Mouse (Mus musculus): ENCODE results near the gene H2-Ke6. TPM values are rescaled to one million over a fixed set of nuclear protein-coding genes. Genes with fewer than 3 reads are reported as not detected.

H2-Ke6 gene
- 46.7 and 48.0 TPM in 2 replicates for polyA plus RNA-seq (2016; fragmentation: Nextera tagmentation; extraction: Ambion mirVana)

- H3K9ac ChIP-seq: peak within 1 kb of the TSS; percentile 71
- 0% methylated on average over 47 of the region's 49 CpGs for WGBS
- no peaks in the 10 kb centered on the region for H3K27me3 ChIP-seq (replicated peaks)
- peak within 1 kb of the TSS; percentile 66 for H3K4me3 ChIP-seq
- peak; percentile 81 for ATAC-seq (ENCODE audit: insufficient number of reproducible peaks, low FRiP score)
- peak within 1 kb of the TSS; percentile 65 for H3K27ac ChIP-seq (ENCODE audit: poor library complexity, severe bottlenecking)
- H3K4me2 ChIP-seq: peak within 1 kb of the TSS; percentile 88
- H3K36me3 ChIP-seq: peaks cover 26% of the 10 kb centered on the region
- H3K4me1 ChIP-seq (replicated peaks): peaks cover 63% of the 10 kb centered on the region
- no peaks in the 10 kb centered on the region for H3K9me3 ChIP-seq (replicated peaks)
Measured at GRCm38 (mm10) chr17:34027656-34028223, at the start of gene H2-Ke6. Gene H2-Ke6, minus strand, starts transcription at chr17:34028060.

DNA sequence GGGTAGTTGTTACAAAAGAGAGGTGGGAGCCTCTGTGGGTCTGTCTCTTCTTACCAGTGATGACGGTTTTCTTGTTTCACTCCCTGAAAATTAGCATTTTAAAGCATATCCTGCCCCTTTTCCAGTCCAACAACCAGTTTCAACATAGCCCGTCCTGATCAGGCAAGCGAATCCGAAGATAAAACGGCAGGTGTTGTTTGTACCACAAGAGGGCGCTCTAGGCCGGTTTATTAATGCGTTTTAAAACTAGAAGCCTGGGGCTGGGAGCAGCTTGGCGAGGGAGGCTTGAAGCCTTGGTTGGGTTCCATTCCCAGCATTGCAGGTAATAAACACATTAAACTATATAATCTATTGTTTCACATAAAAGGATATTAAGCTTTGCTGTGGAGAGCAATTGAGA lies 49.7 kb upstream of the H2-Ke6 start:
- no peak overlapping the region for H3K9ac ChIP-seq
- no peak overlapping the region for H3K4me2 ChIP-seq
- H3K9me3 ChIP-seq (replicated peaks): no peaks in the 10 kb centered on the region
- peaks cover 43% of the 10 kb centered on the region for H3K27me3 ChIP-seq (replicated peaks)
- ATAC-seq (ENCODE audit: insufficient number of reproducible peaks, low FRiP score): no peak
- H3K27ac ChIP-seq (ENCODE audit: poor library complexity, severe bottlenecking): no peak overlapping the region
- no peak overlapping the region for H3K4me3 ChIP-seq
- under 1% methylated on average over 9 of the region's 9 CpGs for WGBS
- no peaks in the 10 kb centered on the region for H3K36me3 ChIP-seq
- peaks cover 7% of the 10 kb centered on the region; the same call in 1 of the 2 replicates for H3K4me1 ChIP-seq (replicated peaks)

DNA sequence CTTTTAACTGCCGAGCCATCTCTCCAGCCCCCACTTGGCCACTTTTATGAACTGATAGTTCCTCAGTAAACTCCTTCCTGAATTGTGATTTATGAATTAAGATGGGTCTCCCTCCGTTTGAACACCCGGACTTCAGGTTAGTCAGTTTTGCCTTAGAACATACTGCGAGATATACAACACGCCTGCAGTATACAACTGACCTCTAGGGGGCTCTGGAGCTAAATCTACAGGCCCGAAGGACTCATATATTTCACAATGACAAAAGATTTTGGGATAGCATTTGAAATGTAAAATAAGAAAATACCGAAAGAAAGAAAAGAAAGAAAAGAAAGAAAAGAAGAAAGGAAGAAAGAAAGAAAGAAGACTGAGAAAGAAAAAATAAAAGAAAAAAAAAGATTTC lies 47.4 kb upstream of the H2-Ke6 start:
- Histone ChIP-seq H3K4me3 (no peak overlapping the region), H3K36me3 (no peaks in the 10 kb centered on the region), H3K9ac (no peak overlapping the region), H3K4me2 (no peak overlapping the region), H3K27ac (ENCODE audit: poor library complexity, severe bottlenecking) (no peak overlapping the region), H3K9me3 (replicated peaks) (no peaks in the 10 kb centered on the region), H3K4me1 (replicated peaks) (peaks cover 7% of the 10 kb centered on the region; the same call in 1 of the 2 replicates), H3K27me3 (replicated peaks) (peaks cover 36% of the 10 kb centered on the region)
- no peak for ATAC-seq (ENCODE audit: insufficient number of reproducible peaks, low FRiP score)
- 37% methylated on average over 7 of the region's 7 CpGs for WGBS

GRCm38 (mm10) chr17:34072091-34072490 lies 44.2 kb upstream of the H2-Ke6 start:
- H3K9ac ChIP-seq: no peak overlapping the region
- ATAC-seq (ENCODE audit: insufficient number of reproducible peaks, low FRiP score): no peak
- no peaks in the 10 kb centered on the region for H3K36me3 ChIP-seq
- H3K27ac ChIP-seq (ENCODE audit: poor library complexity, severe bottlenecking): no peak overlapping the region
- H3K4me1 ChIP-seq (replicated peaks): peaks cover 7% of the 10 kb centered on the region; the same call in 1 of the 2 replicates
- peaks cover 32% of the 10 kb centered on the region for H3K27me3 ChIP-seq (replicated peaks)
- no peak overlapping the region for H3K4me3 ChIP-seq
- no peak overlapping the region for H3K4me2 ChIP-seq
- H3K9me3 ChIP-seq (replicated peaks): no peaks in the 10 kb centered on the region
- 68% methylated on average over 5 of the region's 5 CpGs for WGBS

DNA sequence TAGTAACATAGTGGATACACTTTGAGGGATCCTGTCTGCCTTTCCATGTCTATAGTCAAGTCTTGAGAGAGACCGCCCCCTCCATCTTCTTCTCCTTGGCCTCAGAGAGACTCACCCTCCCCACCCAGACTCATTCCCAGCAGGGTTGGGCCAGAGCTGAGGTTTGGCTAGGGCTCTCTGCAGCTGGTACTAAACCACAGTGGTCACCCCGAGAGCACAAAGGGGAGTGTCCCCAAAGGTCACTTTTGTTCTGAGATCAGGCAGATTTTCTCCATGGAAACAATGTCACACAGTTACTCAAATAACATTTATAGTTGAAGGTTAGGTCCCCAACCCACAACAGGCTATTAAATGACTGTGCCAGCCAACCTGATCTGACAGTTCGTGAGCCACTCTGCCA lies 41.0 kb upstream of the H2-Ke6 start:
- no peaks in the 10 kb centered on the region for H3K4me1 ChIP-seq (replicated peaks)
- no peak overlapping the region for H3K4me3 ChIP-seq
- H3K27me3 ChIP-seq (replicated peaks): peaks cover 26% of the 10 kb centered on the region; the same call in 1 of the 2 replicates
- no peak overlapping the region for H3K4me2 ChIP-seq
- H3K9me3 ChIP-seq (replicated peaks): no peaks in the 10 kb centered on the region
- WGBS: 51% methylated on average over 3 of the region's 3 CpGs
- no peak overlapping the region for H3K9ac ChIP-seq
- no peaks in the 10 kb centered on the region for H3K36me3 ChIP-seq
- no peak overlapping the region for H3K27ac ChIP-seq (ENCODE audit: poor library complexity, severe bottlenecking)
- no peak for ATAC-seq (ENCODE audit: insufficient number of reproducible peaks, low FRiP score)

- no peak overlapping the region for H3K9ac ChIP-seq
- no peak overlapping the region for H3K4me2 ChIP-seq
- WGBS: 62% methylated on average over 7 of the region's 7 CpGs
- H3K4me3 ChIP-seq: no peak overlapping the region
- no peaks in the 10 kb centered on the region for H3K36me3 ChIP-seq
- H3K27me3 ChIP-seq (replicated peaks): peaks cover 8% of the 10 kb centered on the region
- H3K4me1 ChIP-seq (replicated peaks): no peaks in the 10 kb centered on the region
- no peak for ATAC-seq (ENCODE audit: insufficient number of reproducible peaks, low FRiP score)
- no peak overlapping the region for H3K27ac ChIP-seq (ENCODE audit: poor library complexity, severe bottlenecking)
- no peaks in the 10 kb centered on the region for H3K9me3 ChIP-seq (replicated peaks)
Measured at GRCm38 (mm10) chr17:34057224-34057623, 29.4 kb upstream of the H2-Ke6 start.

- no peak overlapping the region for H3K4me2 ChIP-seq
- no peak overlapping the region for H3K27ac ChIP-seq (ENCODE audit: poor library complexity, severe bottlenecking)
- no peaks in the 10 kb centered on the region for H3K36me3 ChIP-seq
- 88% methylated on average over 5 of the region's 5 CpGs for WGBS
- no peaks in the 10 kb centered on the region for H3K4me1 ChIP-seq (replicated peaks)
- no peak overlapping the region for H3K4me3 ChIP-seq
- no peak overlapping the region for H3K9ac ChIP-seq
- peaks cover 25% of the 10 kb centered on the region for H3K27me3 ChIP-seq (replicated peaks)
- no peak for ATAC-seq (ENCODE audit: insufficient number of reproducible peaks, low FRiP score)
- H3K9me3 ChIP-seq (replicated peaks): peaks cover 15% of the 10 kb centered on the region
Measured at GRCm38 (mm10) chr17:34047404-34048050, 19.7 kb upstream of the H2-Ke6 start.

- no peaks in the 10 kb centered on the region for H3K36me3 ChIP-seq
- H3K9ac ChIP-seq: no peak overlapping the region
- 76% methylated on average over 14 of the region's 14 CpGs for WGBS
- no peak overlapping the region for H3K4me3 ChIP-seq
- peaks cover 36% of the 10 kb centered on the region for H3K27me3 ChIP-seq (replicated peaks)
- no peaks in the 10 kb centered on the region for H3K4me1 ChIP-seq (replicated peaks)
- H3K27ac ChIP-seq (ENCODE audit: poor library complexity, severe bottlenecking): no peak overlapping the region
- ATAC-seq (ENCODE audit: insufficient number of reproducible peaks, low FRiP score): no peak
- no peak overlapping the region for H3K4me2 ChIP-seq
- peaks cover 15% of the 10 kb centered on the region for H3K9me3 ChIP-seq (replicated peaks)
Measured at GRCm38 (mm10) chr17:34045941-34046340, 18.1 kb upstream of the H2-Ke6 start.

DNA sequence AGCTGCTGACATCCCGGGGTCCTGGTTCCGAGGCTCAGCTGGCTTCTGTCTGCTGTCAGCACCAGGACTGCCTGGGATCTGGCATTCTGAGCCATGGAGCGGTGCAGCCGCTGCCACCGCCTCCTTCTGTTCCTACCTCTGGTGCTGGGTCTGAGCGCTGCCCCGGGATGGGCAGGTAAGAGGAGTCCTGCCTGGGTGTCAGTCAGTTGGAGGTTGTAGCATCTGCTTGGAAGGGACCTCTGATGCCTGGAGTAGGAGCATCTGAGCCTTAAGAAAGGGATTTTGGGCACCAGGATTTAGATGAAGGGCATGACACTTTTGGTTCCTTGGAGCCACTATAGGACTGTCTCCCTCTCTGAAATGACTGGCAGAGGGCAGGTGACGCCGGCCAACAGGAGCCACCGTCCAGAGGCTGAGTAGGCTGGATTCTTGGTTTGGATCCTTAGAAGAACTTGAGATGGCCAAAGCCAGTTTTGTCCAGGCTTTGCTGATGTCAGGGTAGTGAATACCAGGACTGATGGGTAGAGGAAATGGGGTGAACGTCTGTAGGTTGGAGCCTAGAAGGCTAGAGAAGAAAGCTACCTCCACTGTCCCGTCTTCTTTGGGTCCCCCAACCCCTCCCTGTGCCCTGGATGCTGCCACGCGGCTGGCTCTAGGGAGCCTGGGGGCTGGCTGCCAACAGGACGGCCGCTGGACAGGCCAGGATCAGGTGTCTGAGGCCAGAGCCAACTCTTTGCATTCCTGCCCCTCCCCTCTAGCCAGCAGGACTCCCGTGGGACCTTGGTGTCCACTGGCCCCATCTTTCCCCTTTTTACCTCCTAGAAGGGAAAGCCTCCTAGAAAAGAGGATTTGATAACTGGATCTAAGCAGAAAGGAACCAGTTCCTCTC lies 11.9 kb upstream of the H2-Ke6 start:
- H3K36me3 ChIP-seq: peaks cover 32% of the 10 kb centered on the region
- H3K27me3 ChIP-seq (replicated peaks): peaks cover 62% of the 10 kb centered on the region
- H3K4me1 ChIP-seq (replicated peaks): peaks cover 23% of the 10 kb centered on the region
- H3K27ac ChIP-seq (ENCODE audit: poor library complexity, severe bottlenecking): no peak overlapping the region
- peak overlapping the region; percentile 63 for H3K4me2 ChIP-seq
- no peak for ATAC-seq (ENCODE audit: insufficient number of reproducible peaks, low FRiP score)
- WGBS: 28% methylated on average over 17 of the region's 17 CpGs
- peak overlapping the region; percentile 30 for H3K4me3 ChIP-seq
- peak overlapping the region; percentile 58; the same call in 1 of the 2 replicates for H3K9ac ChIP-seq
- H3K9me3 ChIP-seq (replicated peaks): no peaks in the 10 kb centered on the region

GRCm38 (mm10) chr17:34038878-34039561 lies 11.2 kb upstream of the H2-Ke6 start, which contains the start of gene Col11a2:
Gene Col11a2, plus strand, starts transcription at chr17:34039437.
- H3K27me3 ChIP-seq (replicated peaks): peaks cover 62% of the 10 kb centered on the region
- peak within 1 kb of the TSS; percentile 30 for H3K4me3 ChIP-seq
- no peaks in the 10 kb centered on the region for H3K9me3 ChIP-seq (replicated peaks)
- H3K9ac ChIP-seq: peak within 1 kb of the TSS; percentile 58
- H3K27ac ChIP-seq (ENCODE audit: poor library complexity, severe bottlenecking): no peak within 1 kb of the TSS
- peak within 1 kb of the TSS; percentile 63 for H3K4me2 ChIP-seq
- peaks cover 39% of the 10 kb centered on the region for H3K36me3 ChIP-seq
- peak; percentile 19; the same call in 1 of the 2 replicates for ATAC-seq (ENCODE audit: insufficient number of reproducible peaks, low FRiP score)
- WGBS: 9% methylated on average over 28 of the region's 28 CpGs
- peaks cover 25% of the 10 kb centered on the region for H3K4me1 ChIP-seq (replicated peaks)
